ENCODE assay signal across 18 mouse cellular contexts in genomic region chr9:98704131-98704530, GRCm38 (mm10).
DNase-seq lines count a peak whose midpoint lies in the region; ATAC-seq and TF ChIP-seq lines count a peak whose summit lies in the region.
"Had no signal": no experiment of that assay in that cellular context is flagged by ENCODE, and none has a peak within 500 bp of the region (broad histone marks: within the 10 kb centered on the region; RNA-seq: fewer than 3 reads in every experiment).

No protein-coding gene starts in this region.

- WGBS in lung, postnatal 0 days = 26% methylated on average over 5 of the region's 5 CpGs

- H3K36me3 ChIP-seq in lung, postnatal 0 days (ENCODE audit: insufficient read depth, low read length) = no peaks in the 10 kb centered on the region
- H3K36me3 ChIP-seq: kidney, embryonic 15.5 days; limb, embryonic 13.5 days; liver, embryonic 15.5 days; midbrain, embryonic 12.5 days had no signal

- no peaks in the 10 kb centered on the region for H3K4me1 ChIP-seq in lung, postnatal 0 days (ENCODE audit: insufficient read depth, low read depth, low read length)
- H3K4me1 ChIP-seq: forebrain, embryonic 13.5 days; liver, embryonic 15.5 days; midbrain, embryonic 12.5 days had no signal

- TF ChIP-seq EP300 in lung, postnatal 0 days (IDR thresholded peaks at IDR 0.05) = no peak

- ATAC-seq in lung, postnatal 0 days = peak; percentile 44
- ATAC-seq: forebrain, embryonic 13.5 days; hindbrain, postnatal 0 days had no signal

- H3K27me3 ChIP-seq in lung, postnatal 0 days (replicated peaks; ENCODE audit: insufficient read depth, low read length) = no peaks in the 10 kb centered on the region
- H3K27me3 ChIP-seq: forebrain, embryonic 13.5 days; liver, embryonic 15.5 days; midbrain, embryonic 12.5 days had no signal

- H3K9ac ChIP-seq in lung, postnatal 0 days (replicated peaks; ENCODE audit: low read depth) = no peak overlapping the region
- H3K9ac ChIP-seq: forebrain, embryonic 13.5 days; kidney, embryonic 15.5 days; limb, embryonic 13.5 days; liver, embryonic 15.5 days; midbrain, embryonic 12.5 days had no signal

- H3K9me3 ChIP-seq in lung, postnatal 0 days (ENCODE audit: low read length) = no peaks in the 10 kb centered on the region
- H3K9me3 ChIP-seq: forebrain, embryonic 13.5 days; kidney, embryonic 15.5 days; limb, embryonic 13.5 days; liver, embryonic 15.5 days; midbrain, embryonic 12.5 days had no signal

- no peak overlapping the region for H3K4me2 ChIP-seq in lung, postnatal 0 days (replicated peaks; ENCODE audit: low read depth, low read length)
- H3K4me2 ChIP-seq: forebrain, embryonic 13.5 days; kidney, embryonic 15.5 days; limb, embryonic 13.5 days; liver, embryonic 15.5 days; midbrain, embryonic 12.5 days had no signal

- DNase-seq in heart, postnatal 4 days = peak; percentile 2
- DNase-seq in heart, postnatal 14 days = no peak
- DNase-seq in testis, postnatal 10 days (ENCODE audit: low spot score) = peak; percentile 36
- no peak for DNase-seq in testis, postnatal 14 days (ENCODE audit: low spot score)
- DNase-seq in lung, postnatal 0 days (ENCODE audit: low spot score) = peak; percentile 26
- peak; percentile 15 to 57 for DNase-seq in urinary bladder, postnatal 4 days (ENCODE audit: low spot score in 2 of 2)
- DNase-seq in cerebellum, adult 18-20 months = no peak
- DNase-seq in kidney, postnatal 36 days = no peak
- DNase-seq: cerebellum, postnatal 36 days; heart, adult 18-20 months had no signal

- intact Hi-C loops in heart, postnatal 14 days (cut with DNase I) = no loop called here

- no peak for TF ChIP-seq CTCF in lung, postnatal 0 days (IDR thresholded peaks at IDR 0.05)

- H3K27ac ChIP-seq in lung, postnatal 0 days (ENCODE audit: low read length) = no peak overlapping the region
- H3K27ac ChIP-seq: forebrain, embryonic 13.5 days; hindbrain, postnatal 0 days; kidney, embryonic 15.5 days; layer of hippocampus, adult 2 months; limb, embryonic 13.5 days; liver, embryonic 15.5 days; midbrain, embryonic 12.5 days had no signal

- no peak overlapping the region for H3K4me3 ChIP-seq in lung, postnatal 0 days (ENCODE audit: low read depth, low read length)
- H3K4me3 ChIP-seq: forebrain, embryonic 13.5 days; kidney, embryonic 15.5 days; layer of hippocampus, adult 2 months; limb, embryonic 13.5 days; liver, embryonic 15.5 days; midbrain, embryonic 12.5 days; myocyte had no signal

Comparison
In these comparisons a context has a peak if more than half of its experiments do, and no peak if none do; other contexts are left out.
1. DNase-seq: peak in heart, postnatal 4 days (single experiment), testis, postnatal 10 days (single experiment), lung, postnatal 0 days (single experiment) and urinary bladder, postnatal 4 days (2 of 2); none in heart, postnatal 14 days (0 of 2), testis, postnatal 14 days (single experiment), cerebellum, adult 18-20 months (0 of 2) and kidney, postnatal 36 days (0 of 2).